In genomic region chr1:121497093-121497492, GRCm38 (mm10) we compare ENCODE assay signal across 24 mouse cellular contexts. TPM values are rescaled to one million over a fixed set of nuclear protein-coding genes. Genes with fewer than 3 reads are reported as not detected.
"Had no signal": no experiment of that assay in that cellular context is flagged by ENCODE, and none has a peak within 500 bp of the region (broad histone marks: within the 10 kb centered on the region; RNA-seq: fewer than 3 reads in every experiment).

No protein-coding gene starts in this region.

- H3K4me2 ChIP-seq: lung, embryonic 15.5 days; midbrain, embryonic 13.5 days; neural tube, embryonic 13.5 days; stomach, embryonic 15.5 days had no signal

- H3K4me1 ChIP-seq: lung, embryonic 15.5 days; midbrain, embryonic 10.5 days; midbrain, embryonic 13.5 days; neural tube, embryonic 13.5 days; stomach, embryonic 15.5 days had no signal

- H3K4me3 ChIP-seq: layer of hippocampus, adult 2 months; lung, embryonic 15.5 days; midbrain, embryonic 10.5 days; midbrain, embryonic 13.5 days; myocyte; neural tube, embryonic 13.5 days; stomach, embryonic 15.5 days had no signal

- H3K9ac ChIP-seq: lung, embryonic 15.5 days; midbrain, embryonic 13.5 days; neural tube, embryonic 13.5 days; stomach, embryonic 15.5 days had no signal

- ATAC-seq: intestine, embryonic 16.5 days; midbrain, embryonic 13.5 days; midbrain, embryonic 16.5 days had no signal

- DNase-seq: kidney, adult 18-20 months; kidney, adult 9 months; kidney, postnatal 25 days; layer of hippocampus, adult 9-11 months; lung, adult 18-20 months; lung, postnatal 10 days; lung, postnatal 36 days; retina, postnatal 1 day; right cerebral cortex, postnatal 25 days; spleen, adult 18-20 months; thymus, postnatal 25 days had no signal

- H3K27me3 ChIP-seq: lung, embryonic 15.5 days; midbrain, embryonic 13.5 days; neural tube, embryonic 13.5 days; stomach, embryonic 15.5 days had no signal

- H3K9me3 ChIP-seq: lung, embryonic 15.5 days; midbrain, embryonic 10.5 days; midbrain, embryonic 13.5 days; neural tube, embryonic 13.5 days; stomach, embryonic 15.5 days had no signal

- H3K27ac ChIP-seq: kidney, postnatal 0 days; layer of hippocampus, adult 2 months; lung, embryonic 15.5 days; midbrain, embryonic 10.5 days; midbrain, embryonic 13.5 days; neural tube, embryonic 13.5 days; stomach, embryonic 15.5 days had no signal

RNA-seq across cellular contexts. Expression of gene Htr5b, which starts 31.2 kb away (rescaled TPM):
- total RNA-seq: monocyte, adult 5-6 weeks; neutrophil, adult 5-6 weeks had no signal
- polyA plus RNA-seq: large intestine, adult 2 months; lung, embryonic 15.5 days; myocyte had no signal
